Mouse (Mus musculus): ENCODE measurements around the gene Slc35g3. TPM values are rescaled to one million over a fixed set of nuclear protein-coding genes. Genes with fewer than 3 reads are reported as not detected.

The Slc35g3 gene
- polyA plus RNA-seq, 1 experiment from 2014 or later: 0.31 TPM

GRCm38 (mm10) chr11:69712954-69713672 lies 48.7 kb downstream of the Slc35g3 start:
- no peaks in the 10 kb centered on the region for H3K9me3 ChIP-seq
- no peak overlapping the region for H3K4me3 ChIP-seq (replicated peaks)
- no peak for ATAC-seq
- no peaks in the 10 kb centered on the region; the same call in 1 of the 2 replicates for H3K4me1 ChIP-seq (replicated peaks)
- no peaks in the 10 kb centered on the region for H3K36me3 ChIP-seq
- WGBS: 83% methylated on average over 20 of the region's 20 CpGs
- no peak overlapping the region for H3K9ac ChIP-seq (replicated peaks)
- no peak overlapping the region for H3K27ac ChIP-seq
- H3K4me2 ChIP-seq (replicated peaks): no peak overlapping the region
- H3K27me3 ChIP-seq: no peaks in the 10 kb centered on the region

DNA sequence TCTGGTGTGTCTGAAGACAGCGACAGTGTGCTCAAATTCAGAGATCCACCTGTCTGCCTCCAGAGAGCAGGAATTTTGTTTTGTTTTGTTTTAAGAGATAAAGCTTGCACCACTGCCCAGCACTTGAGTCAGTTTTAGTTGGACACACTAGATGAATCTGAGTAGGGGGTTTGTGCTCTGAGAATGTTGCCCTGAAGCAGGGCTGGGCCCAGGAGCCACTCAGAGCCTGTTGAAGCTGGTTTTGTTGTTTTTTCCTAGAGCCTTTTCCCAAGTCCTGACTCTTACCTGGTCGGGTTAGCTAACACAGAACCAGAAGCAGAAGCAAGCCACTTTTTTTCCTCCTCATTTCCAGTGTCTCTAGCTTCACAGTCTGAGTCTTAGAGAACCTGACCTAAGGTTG lies 50.7 kb downstream of the Slc35g3 start:
- Histone ChIP-seq H3K4me3 (replicated peaks) (no peak overlapping the region), H3K9ac (replicated peaks) (no peak overlapping the region), H3K4me2 (replicated peaks) (no peak overlapping the region), H3K27ac (no peak overlapping the region), H3K9me3 (no peaks in the 10 kb centered on the region), H3K4me1 (replicated peaks) (no peaks in the 10 kb centered on the region; the same call in 1 of the 2 replicates), H3K36me3 (no peaks in the 10 kb centered on the region), H3K27me3 (no peaks in the 10 kb centered on the region)
- no peak for ATAC-seq
- 80% methylated on average over 2 of the region's 2 CpGs for WGBS

DNA sequence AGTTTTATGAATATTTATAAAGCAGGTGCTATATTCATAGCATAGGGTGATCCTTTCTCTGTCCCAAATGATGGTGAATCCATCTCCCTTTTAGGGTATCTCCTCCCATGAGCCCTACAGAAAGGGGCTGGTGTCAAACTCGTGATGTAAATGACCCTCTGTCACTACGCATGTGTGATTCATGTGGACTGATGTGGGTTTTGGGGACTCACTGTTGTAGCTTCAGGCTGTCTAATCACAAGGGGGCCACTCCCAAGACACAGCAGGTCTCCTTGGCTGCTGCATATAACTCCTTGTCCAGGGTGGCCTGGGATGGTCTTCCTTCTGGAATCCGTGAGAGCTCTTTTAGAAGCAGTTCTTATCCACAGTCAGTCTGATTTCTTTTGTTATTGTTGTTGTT lies 51.3 kb downstream of the Slc35g3 start:
- Histone ChIP-seq H3K9ac (replicated peaks) (no peak overlapping the region), H3K27ac (no peak overlapping the region), H3K4me1 (replicated peaks) (no peaks in the 10 kb centered on the region)

More for the DNA sequence above, 51.3 kb downstream of the Slc35g3 start:
- H3K27me3 ChIP-seq: no peaks in the 10 kb centered on the region
- WGBS: 70% methylated on average over 3 of the region's 3 CpGs
- no peaks in the 10 kb centered on the region for H3K36me3 ChIP-seq
- H3K4me2 ChIP-seq (replicated peaks): no peak overlapping the region
- no peaks in the 10 kb centered on the region for H3K9me3 ChIP-seq
- ATAC-seq: no peak
- no peak overlapping the region for H3K4me3 ChIP-seq (replicated peaks)

Other genes starting within 250 kb of the Slc35g3 start
- 2.2 and 2.7 TPM in 2 replicates for gene Dnah2, start 212.9 kb downstream of the Slc35g3 start, polyA plus RNA-seq (2015; fragmentation: Nextera tagmentation; extraction: Ambion mirVana)
- gene Efnb3, start 201.8 kb downstream of the Slc35g3 start, polyA plus RNA-seq (2015; fragmentation: Nextera tagmentation; extraction: Ambion mirVana): 95.0 and 130 TPM in 2 replicates
- 24.5 and 26.9 TPM in 2 replicates for gene Wrap53, start 181.7 kb downstream of the Slc35g3 start, polyA plus RNA-seq (2015; fragmentation: Nextera tagmentation; extraction: Ambion mirVana)
- 84.2 and 93.4 TPM in 2 replicates for gene Trp53, start 181.6 kb downstream of the Slc35g3 start, polyA plus RNA-seq (2015; fragmentation: Nextera tagmentation; extraction: Ambion mirVana)
- 23.2 and 24.3 TPM in 2 replicates for gene Atp1b2, start 156.0 kb downstream of the Slc35g3 start, polyA plus RNA-seq (2015; fragmentation: Nextera tagmentation; extraction: Ambion mirVana)
- gene Shbg, start 144.1 kb downstream of the Slc35g3 start, polyA plus RNA-seq (2015; fragmentation: Nextera tagmentation; extraction: Ambion mirVana): not detected in 2 replicates
- gene Sat2, start 139.9 kb downstream of the Slc35g3 start, polyA plus RNA-seq (2015; fragmentation: Nextera tagmentation; extraction: Ambion mirVana): 25.1 and 28.5 TPM in 2 replicates
- 40.5 and 52.4 TPM in 2 replicates for gene Fxr2, start 129.0 kb downstream of the Slc35g3 start, polyA plus RNA-seq (2015; fragmentation: Nextera tagmentation; extraction: Ambion mirVana)
- 0.31 TPM in 1 of 2 replicates, not detected in the other for gene Sox15, start 106.7 kb downstream of the Slc35g3 start, polyA plus RNA-seq (2015; fragmentation: Nextera tagmentation; extraction: Ambion mirVana)
- gene Mpdu1, start 99.3 kb downstream of the Slc35g3 start, polyA plus RNA-seq (2015; fragmentation: Nextera tagmentation; extraction: Ambion mirVana): 103 and 104 TPM in 2 replicates
- 6.1 and 7.3 TPM in 2 replicates for gene Cd68, start 95.8 kb downstream of the Slc35g3 start, polyA plus RNA-seq (2015; fragmentation: Nextera tagmentation; extraction: Ambion mirVana)
- 581 and 595 TPM in 2 replicates for gene Eif4a1, start 89.5 kb downstream of the Slc35g3 start, polyA plus RNA-seq (2015; fragmentation: Nextera tagmentation; extraction: Ambion mirVana)
- 101 and 103 TPM in 2 replicates for gene Senp3, start 79.9 kb downstream of the Slc35g3 start, polyA plus RNA-seq (2015; fragmentation: Nextera tagmentation; extraction: Ambion mirVana)
- gene Tnfsf13, start 76.2 kb downstream of the Slc35g3 start, polyA plus RNA-seq (2015; fragmentation: Nextera tagmentation; extraction: Ambion mirVana): 0.36 TPM in 1 of 2 replicates, not detected in the other
- 0.98 and 1.2 TPM in 2 replicates for gene Tnfsf12, start 66.1 kb downstream of the Slc35g3 start, polyA plus RNA-seq (2015; fragmentation: Nextera tagmentation; extraction: Ambion mirVana)
- 0.64 and 1.2 TPM in 2 replicates for gene Tnfsfm13, start 65.9 kb downstream of the Slc35g3 start, polyA plus RNA-seq (2015; fragmentation: Nextera tagmentation; extraction: Ambion mirVana)
- gene Polr2a, start 3.3 kb downstream of the Slc35g3 start, polyA plus RNA-seq (2015; fragmentation: Nextera tagmentation; extraction: Ambion mirVana): 22.7 and 24.9 TPM in 2 replicates
- 2.9 and 3.2 TPM in 2 replicates for gene Zbtb4, start 3.9 kb upstream of the Slc35g3 start, polyA plus RNA-seq (2015; fragmentation: Nextera tagmentation; extraction: Ambion mirVana)
- gene Chrnb1, start 34.0 kb upstream of the Slc35g3 start, polyA plus RNA-seq (2015; fragmentation: Nextera tagmentation; extraction: Ambion mirVana): 0.83 and 0.85 TPM in 2 replicates
- 3.4 and 4.4 TPM in 2 replicates for gene Fgf11, start 39.9 kb upstream of the Slc35g3 start, polyA plus RNA-seq (2015; fragmentation: Nextera tagmentation; extraction: Ambion mirVana)
- 0.44 and 0.52 TPM in 2 replicates for gene Tmem102, start 43.7 kb upstream of the Slc35g3 start, polyA plus RNA-seq (2015; fragmentation: Nextera tagmentation; extraction: Ambion mirVana)
- gene Gm39566, start 53.3 kb upstream of the Slc35g3 start, polyA plus RNA-seq (2015; fragmentation: Nextera tagmentation; extraction: Ambion mirVana): not detected in 2 replicates
- gene Spem2, start 56.5 kb upstream of the Slc35g3 start, polyA plus RNA-seq (2015; fragmentation: Nextera tagmentation; extraction: Ambion mirVana): not detected in 2 replicates
- gene Spem1, start 60.2 kb upstream of the Slc35g3 start, polyA plus RNA-seq (2015; fragmentation: Nextera tagmentation; extraction: Ambion mirVana): 0.51 and 0.64 TPM in 2 replicates
- gene Nlgn2, start 75.8 kb upstream of the Slc35g3 start, polyA plus RNA-seq (2015; fragmentation: Nextera tagmentation; extraction: Ambion mirVana): 20.5 and 21.3 TPM in 2 replicates
- gene Tmem256, start 76.5 kb upstream of the Slc35g3 start, polyA plus RNA-seq (2015; fragmentation: Nextera tagmentation; extraction: Ambion mirVana): 329 and 331 TPM in 2 replicates
- gene Plscr3, start 84.4 kb upstream of the Slc35g3 start, polyA plus RNA-seq (2015; fragmentation: Nextera tagmentation; extraction: Ambion mirVana): 55.0 and 56.3 TPM in 2 replicates
- gene Tnk1, start 96.8 kb upstream of the Slc35g3 start, polyA plus RNA-seq (2015; fragmentation: Nextera tagmentation; extraction: Ambion mirVana): 0.27 and 0.31 TPM in 2 replicates
- gene Tmem95, start 116.0 kb upstream of the Slc35g3 start, polyA plus RNA-seq (2015; fragmentation: Nextera tagmentation; extraction: Ambion mirVana): not detected in 2 replicates
- gene Kctd11, start 119.4 kb upstream of the Slc35g3 start, polyA plus RNA-seq (2015; fragmentation: Nextera tagmentation; extraction: Ambion mirVana): 1.3 and 1.7 TPM in 2 replicates
- gene Acap1, start 133.6 kb upstream of the Slc35g3 start, polyA plus RNA-seq (2015; fragmentation: Nextera tagmentation; extraction: Ambion mirVana): 0.37 and 0.48 TPM in 2 replicates
- gene 2810408A11Rik, start 139.0 kb upstream of the Slc35g3 start, polyA plus RNA-seq (2015; fragmentation: Nextera tagmentation; extraction: Ambion mirVana): 16.1 and 17.1 TPM in 2 replicates
- gene Neurl4, start 139.1 kb upstream of the Slc35g3 start, polyA plus RNA-seq (2015; fragmentation: Nextera tagmentation; extraction: Ambion mirVana): 18.6 and 19.8 TPM in 2 replicates
- 81.9 and 87.0 TPM in 2 replicates for gene Gps2, start 151.9 kb upstream of the Slc35g3 start, polyA plus RNA-seq (2015; fragmentation: Nextera tagmentation; extraction: Ambion mirVana)
- 1,160 and 1,188 TPM in 2 replicates for gene Eif5a, start 160.0 kb upstream of the Slc35g3 start, polyA plus RNA-seq (2015; fragmentation: Nextera tagmentation; extraction: Ambion mirVana)
- gene Ybx2, start 173.8 kb upstream of the Slc35g3 start, polyA plus RNA-seq (2015; fragmentation: Nextera tagmentation; extraction: Ambion mirVana): 3.9 and 4.2 TPM in 2 replicates
- gene Slc2a4, start 186.2 kb upstream of the Slc35g3 start, polyA plus RNA-seq (2015; fragmentation: Nextera tagmentation; extraction: Ambion mirVana): 4.3 and 4.4 TPM in 2 replicates
- 0.32 and 1.1 TPM in 2 replicates for gene Cldn7, start 202.8 kb upstream of the Slc35g3 start, polyA plus RNA-seq (2015; fragmentation: Nextera tagmentation; extraction: Ambion mirVana)
- 22.9 and 23.8 TPM in 2 replicates for gene Ctdnep1, start 219.2 kb upstream of the Slc35g3 start, polyA plus RNA-seq (2015; fragmentation: Nextera tagmentation; extraction: Ambion mirVana)
- gene Elp5, start 220.5 kb upstream of the Slc35g3 start, polyA plus RNA-seq (2015; fragmentation: Nextera tagmentation; extraction: Ambion mirVana): 156 and 158 TPM in 2 replicates
- gene Gabarap, start 229.2 kb upstream of the Slc35g3 start, polyA plus RNA-seq (2015; fragmentation: Nextera tagmentation; extraction: Ambion mirVana): 611 and 625 TPM in 2 replicates
- 74.2 and 82.2 TPM in 2 replicates for gene Phf23, start 233.8 kb upstream of the Slc35g3 start, polyA plus RNA-seq (2015; fragmentation: Nextera tagmentation; extraction: Ambion mirVana)
- gene Dvl2, start 238.6 kb upstream of the Slc35g3 start, polyA plus RNA-seq (2015; fragmentation: Nextera tagmentation; extraction: Ambion mirVana): 27.6 and 35.4 TPM in 2 replicates

All from midbrain, embryonic 13.5 days (tissue).